8 mouse cellular contexts compared by ENCODE assay signal in the genomic region with DNA sequence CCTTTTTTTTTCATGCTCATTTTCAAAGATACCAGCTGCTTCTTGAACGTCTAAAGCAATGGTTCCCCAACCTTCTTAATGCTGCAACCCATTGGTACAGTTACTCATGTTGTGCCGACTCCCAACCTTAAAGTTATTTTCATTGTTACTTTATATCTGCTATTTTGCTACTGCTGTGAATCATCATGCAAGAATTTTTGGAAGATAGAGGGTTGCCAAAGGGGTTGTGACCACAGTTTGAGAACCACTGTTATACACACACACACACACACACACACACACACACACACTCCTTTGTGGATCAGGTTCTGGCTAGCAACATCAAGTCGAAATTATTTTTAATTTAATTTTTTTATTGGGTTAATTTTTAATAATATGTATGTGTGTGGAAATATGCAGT.
"Had no signal": no experiment of that assay in that cellular context is flagged by ENCODE, and none has a peak within 500 bp of the region (broad histone marks: within the 10 kb centered on the region; RNA-seq: fewer than 3 reads in every experiment).

No protein-coding gene starts in this region.

- DNase-seq: lung, adult 18-20 months; lung, embryonic 14.5 days; lung, postnatal 10 days; lung, postnatal 36 days; right cerebral cortex, postnatal 14 days; thymus, adult 2 months; thymus, postnatal 25 days; thymus, postnatal 4 days had no signal
